Mouse (Mus musculus): ENCODE results near the gene Tmem254c. TPM values are rescaled to one million over a fixed set of nuclear protein-coding genes. Genes with fewer than 3 reads are reported as not detected.
"Not testable (repeated sequence)": the region's sequence is repeated elsewhere in the genome, so short reads cannot be mapped to it uniquely, and the experiment has no call there.

The Tmem254c gene
- 10 to 100 TPM; 38.8 to 48.4 TPM for total RNA-seq (2021)

GRCm38 (mm10) chr14:26067325-26067633 is at the start of gene Tmem254c:
Gene Tmem254c, minus strand, starts transcription at chr14:26067355.
- DNase-seq; intact Hi-C loops (cut with DNase I): not testable (repeated sequence)

- DNase-seq; intact Hi-C loops (cut with DNase I): not testable (repeated sequence)
Measured at GRCm38 (mm10) chr14:26097622-26098021, 30.5 kb upstream of the Tmem254c start.

GRCm38 (mm10) chr14:26081997-26082396 is 14.8 kb upstream of the Tmem254c start, which contains the start of gene Cphx3:
Gene Cphx3, plus strand, starts transcription at chr14:26082297.
- DNase-seq; intact Hi-C loops (cut with DNase I): not testable (repeated sequence)

GRCm38 (mm10) chr14:26081216-26081615 is 14.1 kb upstream of the Tmem254c start, which contains the start of gene Cphx2:
Gene Cphx2, plus strand, starts transcription at chr14:26081516.
- intact Hi-C loops (cut with DNase I); DNase-seq: not testable (repeated sequence)

- DNase-seq; intact Hi-C loops (cut with DNase I): not testable (repeated sequence)
Measured at GRCm38 (mm10) chr14:26076620-26077390, 9.7 kb upstream of the Tmem254c start.

- DNase-seq; intact Hi-C loops (cut with DNase I): not testable (repeated sequence)
Measured at GRCm38 (mm10) chr14:26066574-26067324, 406 bp downstream of the Tmem254c start.

- DNase-seq; intact Hi-C loops (cut with DNase I): not testable (repeated sequence)
Measured at GRCm38 (mm10) chr14:26059362-26059761, 7.8 kb downstream of the Tmem254c start.

GRCm38 (mm10) chr14:26058184-26058583 is 9.0 kb downstream of the Tmem254c start:
- DNase-seq; intact Hi-C loops (cut with DNase I): not testable (repeated sequence)

GRCm38 (mm10) chr14:26048767-26049166 is 18.4 kb downstream of the Tmem254c start:
- intact Hi-C loops (cut with DNase I), result not testable (repeated sequence)

GRCm38 (mm10) chr14:26047026-26047425 is 20.1 kb downstream of the Tmem254c start:
- DNase-seq; intact Hi-C loops (cut with DNase I): not testable (repeated sequence)

More at GRCm38 (mm10) chr14:26048767-26049166, 18.4 kb downstream of the Tmem254c start:
- not testable (repeated sequence) for DNase-seq

GRCm38 (mm10) chr14:26045007-26045406 is 22.1 kb downstream of the Tmem254c start:
- DNase-seq; intact Hi-C loops (cut with DNase I): not testable (repeated sequence)

GRCm38 (mm10) chr14:26042611-26043010 is 24.5 kb downstream of the Tmem254c start, which contains the start of gene Gm9780:
Gene Gm9780, minus strand, starts transcription at chr14:26042711.
- DNase-seq; intact Hi-C loops (cut with DNase I): not testable (repeated sequence)

GRCm38 (mm10) chr14:26035439-26035838 is 31.7 kb downstream of the Tmem254c start:
- DNase-seq; intact Hi-C loops (cut with DNase I): not testable (repeated sequence)

- DNase-seq; intact Hi-C loops (cut with DNase I): not testable (repeated sequence)
Measured at GRCm38 (mm10) chr14:26034364-26034763, 32.8 kb downstream of the Tmem254c start.

GRCm38 (mm10) chr14:26025653-26026052 is 41.5 kb downstream of the Tmem254c start:
- DNase-seq; intact Hi-C loops (cut with DNase I): not testable (repeated sequence)

- DNase-seq; intact Hi-C loops (cut with DNase I): not testable (repeated sequence)
Measured at GRCm38 (mm10) chr14:26022831-26023230, 44.3 kb downstream of the Tmem254c start.

GRCm38 (mm10) chr14:26021555-26021954 is 45.6 kb downstream of the Tmem254c start:
- DNase-seq; intact Hi-C loops (cut with DNase I): not testable (repeated sequence)

GRCm38 (mm10) chr14:26016414-26016813 is 50.7 kb downstream of the Tmem254c start:
- DNase-seq; intact Hi-C loops (cut with DNase I): not testable (repeated sequence)

Data from left cerebral cortex, postnatal 4 days (tissue).